Mouse (Mus musculus): ENCODE results near the gene Sult3a2. TPM values are rescaled to one million over a fixed set of nuclear protein-coding genes. Genes with fewer than 3 reads are reported as not detected.
"Not testable (repeated sequence)": the region's sequence is repeated elsewhere in the genome, so short reads cannot be mapped to it uniquely, and the experiment has no call there.

The Sult3a2 gene
- 1 to 10 TPM in 1 of 2 experiments, under 1 TPM in 1; 0.71 to 2.0 TPM for total RNA-seq (2021)

DNA sequence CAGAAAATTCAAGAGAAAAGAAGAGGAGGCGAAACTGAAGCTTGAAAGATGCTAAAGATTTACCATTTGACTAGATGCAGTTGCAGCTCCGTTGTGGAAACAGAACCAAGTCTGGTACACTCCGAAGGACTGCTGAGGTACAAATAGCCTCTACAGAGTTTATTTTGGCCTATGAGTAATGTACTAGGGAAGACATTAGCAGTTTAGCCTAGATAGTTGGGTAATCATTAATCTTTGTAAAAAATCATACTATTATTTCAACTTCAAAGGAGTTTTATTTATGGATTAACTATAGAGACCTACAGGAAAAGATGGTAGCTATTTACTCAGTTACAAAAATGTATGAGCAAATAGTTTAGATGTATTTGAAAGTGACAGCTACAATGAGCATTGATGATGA is at the start of gene Sult3a2:
Gene Sult3a2 (minus strand): TSS at position 101 of the 400 bp plus-strand sequence.
- DNase-seq, result no peak

DNA sequence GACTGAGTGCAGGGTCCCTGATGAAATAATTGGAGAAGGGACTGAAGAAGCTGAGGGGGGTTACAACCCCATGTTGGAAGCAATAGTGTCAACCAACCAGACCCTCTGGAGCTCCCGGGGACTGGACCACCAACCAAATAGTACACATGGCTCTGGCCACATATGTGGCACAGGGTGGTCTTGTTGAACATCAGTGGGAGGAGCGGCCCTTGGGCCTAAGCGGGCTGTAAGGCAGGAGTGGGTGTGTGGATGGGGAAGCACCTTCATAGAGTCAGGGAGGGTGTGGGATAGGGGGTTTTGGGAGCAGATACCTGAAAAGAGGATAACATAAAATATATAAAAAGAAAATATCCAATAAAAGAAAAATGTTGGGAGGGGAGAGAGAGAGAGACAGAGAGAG is 34.4 kb upstream of the Sult3a2 start:
- no peak for DNase-seq

DNA sequence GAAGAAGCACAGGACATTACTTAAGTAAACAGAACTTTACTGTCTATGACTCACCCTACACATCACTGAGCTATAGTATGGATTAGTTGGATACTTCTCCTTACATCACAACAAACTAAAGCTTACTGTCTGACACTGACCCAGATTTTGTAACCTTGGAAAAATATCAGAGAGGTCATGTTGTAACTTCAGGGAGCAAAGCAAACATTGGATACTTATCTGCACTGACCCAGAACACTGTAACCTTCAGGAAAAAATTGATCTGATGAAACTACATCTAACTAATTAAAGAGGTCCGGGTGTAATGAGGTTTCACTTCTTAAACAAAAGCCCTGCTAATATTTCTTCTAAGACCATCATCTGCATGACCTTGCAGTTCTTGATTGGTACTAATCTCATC is 30.4 kb upstream of the Sult3a2 start:
- no peak for DNase-seq

DNA sequence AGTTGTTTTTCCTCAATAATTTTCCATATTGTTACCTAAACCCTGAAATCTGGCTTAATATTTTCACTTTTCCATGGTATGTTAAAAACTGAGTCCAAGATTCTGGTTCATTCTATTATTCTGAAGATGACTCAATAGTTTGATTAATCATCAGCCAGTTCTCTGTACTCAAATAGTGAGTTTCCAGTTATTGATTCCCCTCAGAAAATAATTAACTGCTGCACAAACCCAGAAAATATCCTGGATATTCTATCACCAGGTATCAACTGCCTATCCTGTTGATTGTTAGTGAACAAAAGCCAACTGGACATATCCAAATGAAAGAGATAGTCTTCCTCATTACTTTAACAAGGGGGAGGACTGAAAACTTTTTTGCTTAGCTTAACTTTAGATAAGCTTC is 27.8 kb upstream of the Sult3a2 start:
- no peak for DNase-seq

DNA sequence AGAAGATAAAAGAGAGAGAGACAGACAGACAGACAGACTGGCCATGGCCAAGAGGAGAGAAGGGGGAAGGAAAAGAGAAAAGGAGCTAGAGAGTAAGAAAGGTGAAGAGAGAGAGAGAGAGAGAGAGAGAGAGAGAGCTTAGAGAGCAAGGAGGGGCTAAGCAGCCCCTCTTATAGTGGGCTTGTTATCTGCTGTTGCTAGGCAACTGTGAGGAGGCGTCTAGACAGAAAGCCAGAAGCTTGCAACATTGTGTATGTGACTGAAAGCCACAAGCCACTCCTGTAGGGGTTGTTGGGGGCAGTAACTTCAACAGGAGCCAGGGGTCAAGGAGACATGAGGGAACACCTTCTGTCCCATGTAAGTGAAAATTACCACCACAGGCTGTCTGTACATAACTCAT is 25.3 kb upstream of the Sult3a2 start:
- DNase-seq, result no peak

DNA sequence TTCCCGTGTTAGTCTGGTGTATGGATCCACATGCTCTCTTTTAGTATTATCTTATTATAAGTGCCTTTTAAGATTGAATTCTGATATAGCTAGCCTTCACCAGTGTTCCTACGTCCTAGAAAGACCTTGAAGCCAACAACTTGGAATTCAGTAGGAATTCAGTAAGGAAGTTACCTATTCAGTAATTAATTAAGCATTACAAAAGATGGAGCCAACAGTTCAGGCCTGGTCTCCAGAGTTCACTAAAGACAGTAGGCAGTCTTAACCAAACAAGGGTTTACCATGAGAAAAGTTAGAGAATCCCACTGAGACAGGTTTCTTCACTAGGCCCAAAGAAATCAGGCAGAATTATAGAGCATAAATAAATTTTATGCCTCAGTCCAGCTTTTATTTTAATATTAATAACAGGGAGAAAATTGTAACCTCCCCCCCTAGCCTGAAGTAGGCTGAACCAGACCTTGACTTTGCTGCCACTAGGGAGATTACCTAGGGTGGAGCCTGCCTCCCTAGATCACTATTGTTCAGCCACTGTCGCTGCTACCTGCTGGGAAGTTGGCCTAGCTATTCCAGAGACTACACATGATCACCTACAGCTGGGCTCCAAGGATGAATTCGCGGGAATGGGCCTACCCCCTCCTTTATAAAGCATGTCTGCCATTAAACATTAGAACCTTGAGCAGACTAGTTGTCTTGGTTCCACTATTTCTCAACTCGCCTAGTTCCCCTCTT is 10.9 kb upstream of the Sult3a2 start:
- not testable (repeated sequence) for DNase-seq

DNA sequence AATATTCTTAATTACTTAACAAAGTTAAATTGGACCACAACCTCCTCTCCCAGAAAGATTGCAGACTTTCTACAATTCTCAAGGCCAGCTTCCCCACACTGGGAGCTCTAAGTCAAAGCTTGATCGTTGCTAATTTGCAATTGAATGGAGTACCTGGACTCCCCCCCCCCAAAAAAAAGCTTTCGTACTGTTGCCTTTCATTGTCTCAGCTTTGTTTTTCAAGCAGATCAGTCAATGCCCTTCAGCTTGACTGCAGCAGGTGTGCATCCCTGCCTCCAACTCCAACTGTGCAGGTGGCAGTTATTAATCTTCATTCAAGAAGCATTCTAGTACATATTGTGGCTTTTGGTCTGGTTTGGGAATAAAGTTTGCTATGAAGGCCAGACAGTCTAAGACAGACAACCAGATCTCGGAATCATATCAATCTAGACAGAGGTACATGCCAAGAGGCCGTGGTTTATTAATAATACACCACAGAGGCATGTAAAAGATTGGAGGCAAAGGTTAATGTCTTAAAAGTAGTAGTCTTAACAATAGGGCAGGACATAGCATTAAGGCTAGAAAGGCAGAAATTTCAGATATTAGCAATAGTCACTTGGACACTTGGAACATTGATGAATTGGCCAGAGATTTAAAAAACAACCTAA is 9.9 kb upstream of the Sult3a2 start:
- DNase-seq, result not testable (repeated sequence)

DNA sequence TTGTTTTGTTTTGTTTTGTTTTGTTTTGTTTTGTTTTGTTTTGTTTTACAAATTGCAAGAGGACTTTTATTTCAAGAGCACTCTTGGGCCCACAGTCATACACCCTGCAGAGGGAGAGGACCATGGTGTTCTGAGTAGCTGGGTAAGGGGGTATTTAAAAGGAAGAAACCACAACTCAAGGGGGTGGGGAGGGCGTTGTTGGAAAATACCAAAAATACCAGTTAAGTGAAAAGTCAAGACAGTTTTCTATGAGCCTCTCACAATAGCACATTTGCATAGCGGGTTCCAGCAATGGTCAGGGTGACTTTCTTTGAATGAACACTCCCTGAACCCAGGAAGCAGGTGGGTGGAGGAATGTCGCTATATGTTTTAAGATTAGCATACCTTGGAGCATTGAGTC is 5.7 kb upstream of the Sult3a2 start:
- not testable (repeated sequence) for DNase-seq

DNA sequence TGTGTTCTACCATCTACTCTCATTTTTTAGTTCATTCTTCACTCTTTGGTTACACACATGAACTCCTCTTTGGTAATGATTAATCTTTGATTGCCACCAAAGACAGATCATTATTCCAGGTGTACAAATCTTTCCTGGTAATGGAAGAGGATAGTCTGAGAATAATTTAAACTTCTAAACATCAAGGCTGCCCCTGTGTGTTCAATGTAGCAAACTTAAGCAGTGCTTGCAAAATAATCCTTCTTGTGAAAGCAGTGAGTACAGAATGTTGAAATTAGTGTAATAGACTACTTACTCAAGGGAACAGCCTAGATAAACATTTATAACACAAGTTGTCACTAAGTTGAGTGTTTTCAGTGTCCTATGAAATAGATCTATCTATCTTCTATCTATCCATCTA is 1.0 kb upstream of the Sult3a2 start:
- no peak for DNase-seq

DNA sequence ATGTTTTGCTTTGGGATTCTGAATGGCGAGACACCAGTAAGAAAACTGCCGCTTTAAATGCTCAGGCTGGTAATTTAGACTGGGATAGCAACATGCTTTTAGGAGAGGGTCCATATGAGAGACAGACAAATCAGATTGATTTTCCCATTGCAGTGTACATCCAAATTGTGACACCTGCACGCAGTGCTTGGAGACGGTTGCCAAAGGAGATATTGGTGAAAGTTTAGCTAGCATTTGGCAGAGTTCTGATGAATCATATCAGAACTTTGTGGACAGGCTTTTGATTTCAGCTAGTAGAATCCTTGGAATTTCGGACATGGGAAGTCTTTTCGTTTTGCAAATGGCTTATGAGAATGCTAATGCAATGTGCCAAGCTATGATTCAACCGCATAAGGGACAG is 51.3 kb downstream of the Sult3a2 start:
- DNase-seq, result not testable (repeated sequence)

DNA sequence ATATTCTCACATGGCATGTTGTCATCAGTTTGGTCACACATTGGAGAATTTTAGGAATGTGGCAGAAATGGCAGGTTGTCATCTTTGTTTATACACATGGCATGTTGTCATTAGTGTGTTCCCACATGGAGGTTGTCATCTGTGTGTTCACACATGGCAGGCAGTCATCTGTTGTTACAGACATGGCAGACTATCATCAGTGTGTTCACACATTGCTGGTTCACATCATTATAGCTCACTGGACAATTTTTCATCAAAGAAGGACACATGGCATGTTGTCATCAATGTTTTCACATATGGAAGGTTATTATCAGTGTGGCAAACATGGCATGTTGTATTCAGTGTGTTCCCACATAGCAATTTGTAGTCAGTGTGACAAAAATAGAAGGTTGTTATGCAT is 53.3 kb downstream of the Sult3a2 start:
- DNase-seq, result no peak

DNA sequence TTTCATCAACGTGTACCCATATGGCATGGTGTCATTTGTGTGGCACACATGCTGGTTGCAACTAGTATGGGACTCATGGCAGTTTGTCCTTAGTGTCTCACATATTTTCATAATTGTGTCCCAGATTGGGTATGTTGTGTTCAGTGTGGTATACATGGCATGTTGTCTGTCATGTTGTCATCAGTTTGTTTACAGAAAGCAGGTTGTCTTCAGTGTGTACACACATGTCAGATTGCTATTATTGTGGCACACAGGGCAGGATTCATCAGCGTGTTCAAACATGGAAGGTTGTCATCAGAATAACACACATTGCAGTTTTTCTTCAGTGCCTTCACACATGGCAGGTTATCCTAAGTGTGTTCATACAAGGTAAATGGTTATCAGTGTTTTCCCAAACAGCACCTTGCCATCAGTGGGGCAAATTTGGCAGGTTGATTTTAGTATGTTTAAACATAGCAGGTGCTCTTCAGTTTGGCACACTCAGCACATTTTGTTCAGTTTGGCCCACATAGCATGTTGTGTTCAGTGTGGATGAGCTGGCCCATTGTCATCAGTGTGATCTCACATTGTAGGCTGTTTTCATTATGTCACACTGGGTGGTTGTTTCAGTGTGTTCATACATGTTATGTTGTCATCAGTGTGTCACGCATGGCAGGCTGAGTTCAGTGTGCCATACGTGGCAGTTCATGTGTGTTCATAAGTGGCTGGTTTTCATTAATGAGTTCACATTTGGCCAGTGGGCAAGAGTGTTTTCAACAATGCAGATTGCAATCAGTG is 53.9 kb downstream of the Sult3a2 start:
- DNase-seq, result no peak

DNA sequence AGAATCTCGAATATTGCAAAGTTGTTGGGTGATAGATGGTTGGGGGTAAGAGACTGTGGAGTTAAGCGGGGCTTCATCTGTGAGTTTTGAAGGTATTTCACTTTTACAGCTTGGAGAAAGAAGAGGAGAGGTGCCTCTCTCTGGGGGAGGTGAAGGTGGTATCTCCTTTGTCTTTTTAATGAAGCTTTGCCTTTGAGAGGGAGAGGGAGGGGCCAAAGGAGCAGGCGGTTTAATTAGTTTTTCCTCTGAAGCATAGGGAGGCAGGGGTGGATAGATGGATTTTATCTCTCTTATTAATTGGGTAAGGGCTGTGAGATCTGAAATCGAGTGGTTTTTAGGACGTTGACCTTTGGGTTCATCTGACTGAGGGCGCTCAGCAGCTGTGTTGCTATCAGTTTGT is 62.7 kb downstream of the Sult3a2 start:
- no peak for DNase-seq

DNA sequence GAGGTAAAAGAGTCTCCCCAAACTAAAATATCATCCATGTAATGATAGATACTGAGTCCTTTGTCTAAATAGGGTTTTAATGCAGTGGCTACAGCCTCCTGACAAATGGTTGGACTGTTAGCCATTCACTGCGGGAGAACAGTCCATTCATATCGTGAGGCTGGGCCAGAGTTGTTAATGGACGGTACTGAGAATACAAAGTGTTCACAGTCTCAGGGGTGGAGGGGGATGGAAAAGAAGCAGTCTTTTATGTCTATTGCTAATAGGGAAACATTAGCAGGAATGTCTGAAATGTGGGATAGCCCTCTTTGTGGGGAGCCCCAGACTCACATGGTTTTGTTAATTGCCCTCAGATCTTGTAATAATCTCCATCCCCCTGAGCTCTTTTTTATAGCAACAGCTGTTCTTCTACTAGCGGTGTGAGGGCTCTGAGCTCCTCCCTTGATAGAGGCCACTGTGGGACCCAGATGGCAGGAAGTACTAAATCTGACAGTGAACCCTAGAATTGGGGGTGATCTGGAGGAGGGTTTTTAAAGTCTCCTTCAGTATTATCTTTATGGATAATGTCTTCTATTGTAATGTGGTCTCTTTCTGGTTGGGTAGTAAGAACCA is 64.6 kb downstream of the Sult3a2 start:
- no peak for DNase-seq

Other genes with a start within 250 kb of the Sult3a2 start
- 100 to 1,000 TPM in 1 of 2 experiments, 10 to 100 TPM in 1; 93.5 to 105 TPM for gene Clvs2, start 161.9 kb downstream of the Sult3a2 start, total RNA-seq (2021)
- gene Sult3a1, start 71.0 kb upstream of the Sult3a2 start, total RNA-seq (2021), result not detected
- gene Rsph4a, start 118.4 kb upstream of the Sult3a2 start, total RNA-seq (2021), result 1 to 10 TPM; 4.2 to 4.4 TPM
- 10 to 100 TPM; 15.1 to 16.8 TPM for gene Zup1, start 164.6 kb upstream of the Sult3a2 start, total RNA-seq (2021)
- gene Rwdd1, start 232.9 kb upstream of the Sult3a2 start, total RNA-seq (2021), result 100 to 1,000 TPM; 101 to 103 TPM

All from layer of hippocampus, postnatal 36 days (tissue).